Mouse (Mus musculus) ES-E14 (cell line): ENCODE results near the gene Hnrnpa3. TPM values are rescaled to one million over a fixed set of nuclear protein-coding genes. Genes with fewer than 3 reads are reported as not detected.
"Not testable (repeated sequence)": the region's sequence is repeated elsewhere in the genome, so short reads cannot be mapped to it uniquely, and the experiment has no call there.

ENCODE experiments used
- DNase-seq: peaks from one replicate; pipeline ENCODE4 v3.0.0-alpha.2; 2013; ENCODE audit warnings: low read depth, low spot score
- H3K27ac ChIP-seq: 2 replicates; pipeline ENCODE4 v1.5.1; 2012; ENCODE audit warnings: low read depth, mild to moderate bottlenecking, low read length, moderate library complexity, mixed read lengths; ENCODE audit not compliant: poor library complexity, insufficient read depth, severe bottlenecking
- H3K36me3 ChIP-seq: 2 replicates; pipeline ENCODE4 v1.6.1; 2012; ENCODE audit warnings: mild to moderate bottlenecking, low read length, moderate library complexity, mixed read lengths; ENCODE audit not compliant: control insufficient read depth, poor library complexity, insufficient read depth, severe bottlenecking
- H3K4me1 ChIP-seq, 2 experiments: fragments of 150-350 bp in 1 of 2; sonication (generic) in 1 of 2; 2 replicates each; pipeline ENCODE4 v1.6.1; 2012; ENCODE audit warnings: low read length in 2 of 2, mild to moderate bottlenecking in 1 of 2, mixed read lengths in 1 of 2; ENCODE audit not compliant: control insufficient read depth in 2 of 2, insufficient read depth in 2 of 2, poor library complexity in 1 of 2
- H3K4me3 ChIP-seq, 2 experiments: fragments of 150-350 bp in 1 of 2; sonication (generic) in 1 of 2; 2 replicates each; pipeline ENCODE4 v1.5.1; 2012; ENCODE audit warnings: low read length in 2 of 2, low read depth in 1 of 2, mild to moderate bottlenecking in 1 of 2, mixed read lengths in 1 of 2; ENCODE audit not compliant: insufficient read depth in 1 of 2, poor library complexity in 1 of 2, severe bottlenecking in 1 of 2
- H3K9ac ChIP-seq: 2 replicates; pipeline ENCODE4 v1.6.1; 2012; ENCODE audit warnings: low read depth, mild to moderate bottlenecking, low read length, mixed read lengths; ENCODE audit not compliant: poor library complexity, insufficient read depth, severe bottlenecking
- H3K9me3 ChIP-seq: fragments of 150-350 bp; sonication (generic); 2 replicates; pipeline ENCODE4 v1.6.1; 2012; ENCODE audit warnings: low read depth, mild to moderate bottlenecking, low read length; ENCODE audit not compliant: control insufficient read depth, insufficient read depth
- CHD2 ChIP-seq: IDR thresholded peaks from 2 replicates; pipeline ENCODE4 v1.6.1; 2014; ENCODE audit warnings: mild to moderate bottlenecking, low read depth, low read length, inconsistent platforms
- HCFC1 ChIP-seq: IDR thresholded peaks from 2 replicates; pipeline ENCODE4 v1.6.1; 2012; ENCODE audit warnings: low read length, inconsistent platforms, borderline replicate concordance; ENCODE audit not compliant: insufficient read depth
- MAFK ChIP-seq: IDR thresholded peaks from 2 replicates; pipeline ENCODE4 v1.6.1; 2014; ENCODE audit warnings: mild to moderate bottlenecking, low read depth, low read length, inconsistent platforms; ENCODE audit not compliant: insufficient read depth
- ZC3H11A ChIP-seq: IDR thresholded peaks from 2 replicates; pipeline ENCODE4 v1.6.1; 2012; ENCODE audit warnings: low read depth, mild to moderate bottlenecking, inconsistent platforms, low read length, borderline replicate concordance
- ZNF384 ChIP-seq: IDR thresholded peaks from 2 replicates; pipeline ENCODE4 v1.6.1; 2012; ENCODE audit warnings: low read depth, low read length, inconsistent platforms
- in situ Hi-C, 2 experiments: fragments of 600-800 bp; cut with MboI; formaldehyde crosslinking; loops; one replicate each; pipeline ENCODE4 v1.15.1; 2025; ENCODE audit warnings: low sequenced_read_pairs in 2 of 2, inconsistent platforms in 1 of 2; ENCODE audit not compliant: unreplicated experiment in 2 of 2
- total RNA-seq: library from RNA; depleted of rRNA; stranded (reverse); fragments of 300-350 nt; gene quantifications from 2 replicates; pipeline ENCODE4 v1.2.3, GENCODE M21; 2012

Hnrnpa3 gene
- total RNA-seq, 1 experiment: 166 TPM

DNA sequence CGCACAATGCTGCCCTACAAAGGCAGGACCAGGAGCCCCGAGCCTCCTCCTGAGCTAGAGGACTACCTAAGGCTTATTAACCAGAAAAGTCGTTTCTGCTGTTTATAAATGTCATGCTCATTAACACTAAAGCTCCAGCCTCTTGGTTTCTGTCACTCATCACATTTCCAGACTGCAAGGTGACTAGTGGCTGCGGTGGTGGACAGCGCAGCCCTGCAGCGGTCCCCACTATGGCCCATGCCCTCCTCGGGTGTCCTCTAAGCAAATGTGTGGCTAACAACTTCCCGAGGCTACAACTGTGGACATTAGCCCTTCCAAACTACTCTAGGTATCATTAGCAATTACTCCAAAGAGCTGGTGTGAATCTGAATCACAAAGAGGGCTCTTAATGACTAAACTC is 32.3 kb downstream of the Hnrnpa3 start:
- no peak for TF ChIP-seq ZC3H11A
- no peak for TF ChIP-seq ZNF384
- TF ChIP-seq MAFK: no peak
- TF ChIP-seq HCFC1: no peak
- TF ChIP-seq CHD2: no peak
- Histone ChIP-seq H3K9ac (no peak overlapping the region), H3K4me3 (no peak overlapping the region), H3K9me3 (no peaks in the 10 kb centered on the region), H3K27ac (no peak overlapping the region), H3K4me1 (peaks cover 13 to 38% of the 10 kb centered on the region in 2 experiments), H3K36me3 (peaks cover 4% of the 10 kb centered on the region; the same call in 1 of the 2 replicates)
- no peak for DNase-seq
- in situ Hi-C loops: no loop called here

DNA sequence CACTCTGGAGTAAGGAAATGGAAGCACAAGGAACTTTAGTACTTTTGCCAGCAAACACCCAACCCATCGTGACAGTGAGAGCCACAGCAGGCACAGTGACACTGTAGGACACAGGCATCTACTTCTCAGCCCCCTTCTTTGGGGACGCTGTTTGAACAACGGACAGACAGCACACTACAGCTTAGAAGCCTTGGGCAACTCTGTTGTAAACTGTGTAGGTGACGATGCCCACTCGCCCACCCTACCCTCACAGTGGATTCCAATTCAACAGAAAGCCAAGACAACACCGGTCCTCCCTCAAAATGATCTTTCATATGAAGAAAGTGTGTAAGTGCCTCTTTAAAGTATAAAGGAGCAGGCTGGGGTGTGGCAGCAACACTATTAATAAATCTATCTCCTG is 33.3 kb downstream of the Hnrnpa3 start:
- Histone ChIP-seq H3K9me3 (no peaks in the 10 kb centered on the region), H3K36me3 (peaks cover 5% of the 10 kb centered on the region; the same call in 1 of the 2 replicates), H3K4me1 (peaks cover 9 to 38% of the 10 kb centered on the region in 2 experiments), H3K27ac (no peak overlapping the region), H3K4me3 (no peak overlapping the region), H3K9ac (no peak overlapping the region)
- in situ Hi-C loops: no loop called here
- TF ChIP-seq ZC3H11A: no peak
- TF ChIP-seq CHD2: no peak
- no peak for TF ChIP-seq HCFC1
- TF ChIP-seq MAFK: no peak
- no peak for TF ChIP-seq ZNF384
- DNase-seq: no peak

DNA sequence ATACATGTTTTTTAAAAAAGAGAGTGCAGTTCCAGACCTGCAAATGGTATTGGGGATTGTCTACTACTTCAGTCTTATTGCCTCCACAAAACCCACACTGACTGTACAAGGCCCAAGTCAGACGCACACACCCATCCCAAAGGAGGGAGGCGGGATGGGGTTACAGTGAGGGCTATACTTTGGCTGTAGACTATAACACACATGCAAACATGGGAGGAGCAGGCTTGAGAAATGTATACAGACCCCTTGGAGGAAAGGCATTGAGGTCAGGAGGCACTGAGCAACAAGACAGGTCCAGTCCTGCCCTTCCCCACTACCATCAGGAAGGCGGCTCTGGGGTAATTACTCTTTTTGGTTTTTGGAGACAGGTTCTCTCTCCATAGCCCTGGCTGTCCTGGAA is 35.9 kb downstream of the Hnrnpa3 start:
- H3K4me3 ChIP-seq, H3K27ac ChIP-seq, DNase-seq, H3K36me3 ChIP-seq, H3K9me3 ChIP-seq, H3K9ac ChIP-seq, in situ Hi-C loops: not testable (repeated sequence)
- peaks cover 20 to 39% of the 10 kb centered on the region in 2 experiments for H3K4me1 ChIP-seq

DNA sequence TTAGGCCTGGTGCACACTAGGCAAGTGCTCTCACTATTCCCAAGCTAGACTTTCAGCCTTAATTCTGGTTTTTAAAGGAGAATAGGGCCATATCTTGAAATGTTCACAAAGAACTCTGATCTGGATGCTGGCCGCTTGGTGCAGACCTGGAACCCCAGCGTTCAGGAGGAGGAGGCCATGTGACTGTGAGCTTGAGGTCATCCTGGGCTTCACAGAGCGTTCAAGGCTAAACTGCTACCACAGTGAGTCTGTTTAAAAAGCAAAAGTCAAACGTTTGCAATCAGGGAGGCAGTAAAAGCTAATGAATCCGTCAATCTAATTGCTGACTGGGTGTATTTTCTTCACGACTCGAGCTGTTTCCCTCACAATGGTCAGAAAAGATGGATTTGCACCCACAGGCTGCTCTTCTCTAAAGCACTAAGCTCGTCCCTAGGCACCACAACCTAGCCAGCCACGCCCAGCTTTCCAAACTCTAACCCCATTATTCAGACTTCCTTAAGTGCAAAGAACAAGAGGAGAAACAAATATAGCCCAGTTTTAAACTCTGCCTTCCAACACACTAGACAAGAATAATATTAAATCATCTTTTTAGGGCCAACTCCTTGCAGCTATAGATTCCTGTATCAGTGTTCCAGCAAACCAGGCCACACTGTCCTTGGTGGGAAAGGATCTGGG is 36.8 kb downstream of the Hnrnpa3 start:
- no peak overlapping the region for H3K27ac ChIP-seq
- H3K9me3 ChIP-seq: no peaks in the 10 kb centered on the region
- TF ChIP-seq ZC3H11A: no peak
- TF ChIP-seq HCFC1: no peak
- no peak for TF ChIP-seq CHD2
- TF ChIP-seq MAFK: no peak
- TF ChIP-seq ZNF384: no peak
- H3K4me3 ChIP-seq: no peak overlapping the region
- peaks cover 20 to 42% of the 10 kb centered on the region in 2 experiments for H3K4me1 ChIP-seq
- H3K9ac ChIP-seq: no peak overlapping the region
- H3K36me3 ChIP-seq: peaks cover 5% of the 10 kb centered on the region; the same call in 1 of the 2 replicates
- in situ Hi-C loops: no loop called here
- no peak for DNase-seq

DNA sequence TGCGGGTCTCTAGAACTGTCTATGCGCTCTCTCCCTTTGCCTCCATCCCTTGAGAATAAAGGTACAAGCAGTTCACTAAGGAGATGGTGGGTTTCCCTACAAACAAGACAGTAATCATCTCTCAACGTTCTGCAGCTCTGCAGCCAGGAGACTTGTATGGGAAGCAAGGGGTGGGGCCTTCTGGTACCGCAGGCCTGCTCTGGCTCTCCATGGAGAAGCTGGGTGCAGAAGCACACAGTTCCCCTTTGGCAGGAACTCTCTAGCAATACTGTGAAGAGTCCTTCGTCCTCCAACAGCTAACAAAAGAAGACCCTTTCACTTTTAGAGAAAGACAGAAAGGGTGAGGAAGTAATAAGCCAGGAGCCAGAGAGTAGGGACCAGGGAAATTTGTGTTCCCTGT is 37.3 kb downstream of the Hnrnpa3 start:
- H3K4me3 ChIP-seq: no peak overlapping the region
- H3K4me1 ChIP-seq: peaks cover 20 to 42% of the 10 kb centered on the region in 2 experiments
- H3K9ac ChIP-seq: no peak overlapping the region
- H3K9me3 ChIP-seq: no peaks in the 10 kb centered on the region
- in situ Hi-C loops: no loop called here
- peaks cover 5% of the 10 kb centered on the region; the same call in 1 of the 2 replicates for H3K36me3 ChIP-seq
- no peak for DNase-seq
- TF ChIP-seq HCFC1 (no peak), CHD2 (no peak), MAFK (no peak), ZC3H11A (no peak), ZNF384 (no peak)
- H3K27ac ChIP-seq: no peak overlapping the region
